Mouse (Mus musculus) brain, adult 2 months (tissue): ENCODE results near the gene Zcchc3.
"Not testable (repeated sequence)": the region's sequence is repeated elsewhere in the genome, so short reads cannot be mapped to it uniquely, and the experiment has no call there.

Experiments
- DNase-seq: peaks from one replicate; pipeline ENCODE4 v3.0.0; 2011; ENCODE audit warnings: low read depth, low spot score

Zcchc3 gene

DNA sequence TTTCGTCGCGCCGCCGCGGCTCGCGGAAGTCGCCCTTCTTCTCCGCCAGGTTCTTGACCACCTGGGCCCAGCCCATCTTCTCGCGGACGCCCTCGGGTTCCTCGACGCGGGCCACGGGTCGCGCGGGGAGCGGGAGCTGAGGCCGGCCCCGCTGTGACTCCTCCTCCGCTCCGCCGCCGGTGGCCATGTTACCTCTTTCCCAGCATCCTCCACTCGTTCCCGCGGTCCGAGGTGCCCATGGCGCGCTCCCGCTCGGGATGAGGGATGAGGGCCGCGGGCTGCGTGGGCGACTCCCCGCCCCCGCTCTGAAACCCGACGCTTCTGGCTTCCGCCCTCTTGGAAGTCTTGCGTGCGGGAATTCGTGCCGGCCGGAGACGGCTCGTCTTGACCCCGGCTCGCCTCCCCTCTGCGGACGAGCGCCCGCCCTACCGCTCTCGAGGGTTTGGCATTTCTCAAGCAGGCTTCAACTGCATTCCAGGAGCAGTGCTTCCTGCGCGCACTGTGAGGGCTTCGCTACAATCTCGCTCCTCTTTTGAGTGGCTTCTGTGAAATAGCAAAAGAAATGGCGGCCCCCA, at the start of gene Zcchc3:
Zcchc3 (minus strand) TSS at position 437 of the 575 bp plus-strand sequence.
- DNase-seq: peak; percentile 95

DNA sequence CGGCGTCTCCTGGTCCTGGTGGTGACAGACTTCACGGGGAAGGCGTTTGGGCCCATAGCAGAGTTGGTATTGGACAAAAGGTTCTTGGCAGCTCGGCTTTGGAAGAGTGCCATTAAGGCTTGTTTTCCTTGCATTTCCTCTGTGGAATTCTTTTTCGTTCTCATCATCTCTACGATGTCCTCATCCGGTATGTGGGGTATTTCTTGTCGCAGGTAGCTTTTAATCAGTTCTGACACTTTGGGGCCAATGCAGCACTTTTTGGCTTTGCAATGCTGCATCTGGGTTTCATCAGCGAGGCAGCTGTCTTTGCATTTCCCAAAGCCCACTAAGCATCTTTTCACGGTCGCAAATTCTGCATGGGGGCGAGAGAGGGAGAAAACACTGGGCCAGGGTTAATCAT, 44.4 kb upstream of the Zcchc3 start:
- peak; percentile 7 for DNase-seq

DNA sequence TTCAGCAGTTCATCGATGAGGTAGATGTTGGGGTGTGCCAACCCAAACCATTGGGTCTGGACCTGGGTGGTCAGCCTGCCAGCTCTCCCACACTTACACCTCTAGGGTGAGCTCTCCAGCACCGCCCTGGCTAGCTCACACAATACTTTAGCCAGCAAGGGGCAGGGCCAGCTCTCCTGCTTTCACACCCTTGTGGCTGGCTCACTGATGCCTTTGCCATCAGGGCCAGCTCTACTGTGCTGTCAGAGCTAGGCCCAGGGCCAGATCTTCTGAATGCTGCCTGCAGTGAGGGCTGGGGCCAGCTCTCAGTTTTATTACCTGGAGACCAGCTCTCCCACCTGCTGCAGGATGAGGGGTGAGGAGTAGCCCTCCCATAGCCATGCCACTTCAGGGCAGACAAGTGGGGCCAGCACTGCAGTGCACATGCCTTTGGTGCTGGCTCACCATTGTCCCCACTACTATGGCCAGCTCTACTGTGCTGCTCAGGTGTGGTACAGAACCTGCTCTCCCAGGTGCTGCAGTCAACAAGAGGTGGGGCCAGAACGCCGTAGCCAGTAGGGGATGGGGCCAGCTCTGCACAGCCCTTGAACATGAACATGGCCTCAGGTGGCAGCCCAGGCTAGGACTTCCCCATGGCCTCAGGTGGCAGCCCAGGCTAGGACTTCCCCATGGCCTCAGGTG, 37.4 kb upstream of the Zcchc3 start:
- DNase-seq: peak; percentile 52

DNA sequence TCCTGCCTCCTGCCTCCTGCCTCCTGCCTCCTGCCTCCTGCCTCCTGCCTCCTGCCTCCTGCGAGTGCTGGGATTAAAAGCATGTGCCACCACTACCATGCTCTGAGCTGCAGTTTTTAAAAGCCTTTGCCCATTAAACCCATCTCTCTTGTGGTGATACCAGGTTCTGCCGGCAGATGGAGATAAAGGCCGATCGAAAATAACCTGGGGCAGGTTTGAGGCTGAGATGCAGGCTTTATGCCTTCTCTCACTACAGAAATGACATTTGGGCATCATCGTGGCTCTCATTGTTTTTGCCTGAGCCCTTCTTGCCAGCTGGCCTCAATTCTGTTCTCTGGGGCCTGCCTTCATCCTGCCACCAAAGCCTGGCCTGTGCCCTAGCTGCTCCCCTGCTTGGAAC, 35.4 kb upstream of the Zcchc3 start:
- DNase-seq: peak; percentile 79

DNA sequence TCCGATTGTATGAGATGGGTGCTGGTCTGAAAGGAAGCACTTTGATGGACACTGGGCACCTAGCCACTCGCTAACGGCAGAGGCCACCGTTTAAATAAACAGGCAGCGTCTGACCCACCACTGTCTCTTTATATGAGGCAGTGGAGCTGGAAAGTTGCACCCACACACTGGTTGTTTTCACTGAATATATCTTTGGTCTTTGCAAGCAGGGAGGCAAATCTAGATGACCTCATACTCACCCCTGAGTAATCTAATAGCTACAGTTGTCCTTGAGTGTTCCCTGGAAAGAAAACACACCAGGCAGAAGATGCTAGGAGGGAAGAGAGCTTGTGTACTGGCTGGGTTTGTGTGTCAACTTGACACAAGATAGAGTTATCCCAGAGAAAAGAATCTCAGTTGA, 32.6 kb upstream of the Zcchc3 start:
- DNase-seq: peak; percentile 14

DNA sequence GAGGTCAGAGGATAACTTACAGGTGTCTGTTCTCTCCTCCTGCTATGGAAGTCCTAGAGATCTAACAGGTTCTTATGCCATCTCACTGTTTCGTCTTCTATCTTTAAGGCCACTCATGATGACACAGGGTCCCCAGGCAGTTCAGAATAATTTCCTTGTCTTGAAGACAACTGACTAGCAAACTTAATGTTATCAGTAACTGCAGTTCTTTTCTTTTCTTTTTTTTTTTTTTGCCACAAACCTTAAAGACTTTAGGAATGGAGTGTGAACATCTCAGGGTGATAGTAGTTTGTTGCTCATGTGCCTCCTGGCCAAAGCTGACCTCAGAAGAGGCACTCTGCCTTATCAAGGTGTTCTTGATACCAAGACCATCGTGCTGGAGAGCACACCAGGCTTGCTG, 31.8 kb upstream of the Zcchc3 start:
- DNase-seq: no peak

DNA sequence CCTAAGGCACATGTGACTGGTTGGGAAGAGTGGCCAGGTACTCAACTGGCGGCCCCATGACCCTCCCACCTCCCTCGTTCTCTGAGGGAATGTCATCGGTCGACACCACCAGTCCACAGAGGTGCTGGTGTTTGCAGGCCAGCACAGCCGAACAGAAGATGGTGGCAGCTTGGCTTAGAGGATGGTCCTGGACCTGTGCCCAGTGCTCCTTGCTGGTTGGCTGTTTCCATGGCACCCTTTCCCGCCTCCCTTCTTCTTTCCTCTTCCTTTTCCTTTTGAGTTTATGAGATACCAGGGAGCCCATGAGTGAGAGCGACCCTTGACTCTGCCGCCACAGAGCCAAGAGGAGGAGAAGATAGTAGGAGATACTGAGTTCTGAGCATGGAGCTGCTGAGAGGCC, 28.5 kb upstream of the Zcchc3 start:
- DNase-seq: peak; percentile 59

DNA sequence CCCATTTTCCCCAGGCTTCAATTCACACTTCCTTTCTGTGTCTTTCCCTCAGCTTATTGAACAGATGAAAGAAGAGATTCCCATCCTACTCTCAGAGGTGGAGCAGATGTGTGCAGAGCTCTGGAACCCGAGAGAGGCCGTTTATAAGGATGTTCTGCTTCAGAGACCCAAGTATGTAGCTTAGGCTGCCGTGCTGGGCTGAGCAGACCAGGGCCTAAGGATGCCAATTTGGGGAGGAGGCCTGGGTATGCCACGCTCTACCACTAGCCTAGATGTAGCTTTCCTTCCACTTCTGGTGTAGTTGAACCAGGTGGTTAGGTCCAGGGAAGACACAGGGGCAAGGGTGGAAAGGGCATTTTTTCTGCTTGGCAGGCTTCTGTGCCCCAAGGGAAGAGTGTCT, 27.5 kb upstream of the Zcchc3 start:
- DNase-seq: no peak

DNA sequence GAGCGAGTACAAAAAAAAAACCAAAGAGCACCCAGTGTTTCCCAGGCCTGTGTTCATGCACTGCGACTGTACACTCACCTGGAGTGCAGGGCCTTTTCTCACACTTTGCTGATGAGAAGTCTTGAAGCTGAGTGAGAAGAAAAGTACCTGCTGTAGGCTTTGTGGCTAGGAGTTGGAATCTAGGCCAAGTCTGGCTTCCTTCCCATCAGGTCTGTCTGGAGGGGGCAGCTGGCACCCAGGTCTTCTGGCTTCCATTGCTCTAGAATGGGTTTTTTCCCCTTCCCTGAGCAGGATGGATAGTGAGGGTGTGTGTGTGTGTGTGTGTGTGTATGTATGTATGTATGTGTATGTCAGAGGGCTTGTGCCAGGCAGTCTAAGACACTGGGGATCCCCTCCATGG, 25.0 kb upstream of the Zcchc3 start:
- DNase-seq: no peak

DNA sequence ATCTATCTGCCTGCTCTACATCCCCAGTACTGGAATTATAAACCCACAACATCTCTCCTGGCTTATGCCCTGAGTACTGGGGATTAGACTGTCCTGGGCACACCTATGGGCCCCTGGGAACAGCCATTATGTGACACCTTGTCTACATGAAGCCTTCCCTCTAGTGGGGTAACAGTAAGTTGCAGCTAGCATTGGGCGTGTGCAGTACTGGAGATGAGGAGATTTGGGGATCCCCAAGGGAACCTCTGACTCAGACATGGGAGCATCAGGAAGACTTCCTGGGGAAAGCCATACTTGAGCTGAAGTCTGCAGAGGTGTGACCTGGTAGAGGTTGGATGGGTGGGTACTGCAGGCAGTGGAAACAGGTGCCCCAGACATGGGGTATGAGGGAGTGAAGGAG, 24.1 kb upstream of the Zcchc3 start:
- peak; percentile 34 for DNase-seq

DNA sequence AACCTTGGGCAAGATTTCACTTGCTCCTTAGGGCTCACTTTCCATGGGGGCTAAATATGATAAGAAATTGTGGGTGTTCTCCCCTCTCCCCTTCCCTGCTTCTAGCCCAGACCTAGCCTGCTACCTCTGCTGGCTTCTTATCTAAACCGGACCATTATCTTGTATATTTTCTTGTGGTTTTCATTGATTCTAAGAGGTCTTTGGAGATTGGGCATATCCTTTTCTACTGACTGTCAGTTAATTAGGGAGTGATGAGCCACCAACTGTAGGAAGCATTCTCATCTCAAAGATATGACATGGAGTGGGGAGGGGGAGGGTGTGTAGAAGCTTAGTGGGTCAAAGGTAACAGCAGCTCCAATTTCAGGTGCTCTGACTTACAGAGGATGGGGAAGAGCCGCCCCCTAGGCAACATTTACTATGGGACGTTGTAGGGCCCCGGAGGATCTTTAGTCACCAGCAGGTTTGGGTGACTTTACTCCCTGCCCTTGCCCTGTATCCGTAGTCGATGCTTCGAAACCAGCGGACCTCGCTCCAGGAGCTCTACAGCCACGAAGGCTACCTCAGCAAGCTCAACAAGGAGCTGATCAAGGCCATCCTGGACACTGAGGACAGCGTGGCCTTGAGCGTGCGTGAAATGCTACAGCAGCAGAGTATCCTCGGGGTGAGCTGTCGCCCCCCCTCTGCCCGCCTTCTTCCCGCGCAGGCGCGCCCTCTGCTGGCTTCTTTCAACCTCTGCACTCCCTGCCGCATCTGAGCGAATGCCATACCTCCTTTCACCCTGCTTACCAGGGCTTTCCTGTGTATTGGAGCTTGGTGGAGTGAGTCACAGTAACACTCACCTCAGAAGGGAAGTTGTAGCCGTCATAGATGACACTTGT, 22.4 kb upstream of the Zcchc3 start:
- DNase-seq: peak; percentile 88

DNA sequence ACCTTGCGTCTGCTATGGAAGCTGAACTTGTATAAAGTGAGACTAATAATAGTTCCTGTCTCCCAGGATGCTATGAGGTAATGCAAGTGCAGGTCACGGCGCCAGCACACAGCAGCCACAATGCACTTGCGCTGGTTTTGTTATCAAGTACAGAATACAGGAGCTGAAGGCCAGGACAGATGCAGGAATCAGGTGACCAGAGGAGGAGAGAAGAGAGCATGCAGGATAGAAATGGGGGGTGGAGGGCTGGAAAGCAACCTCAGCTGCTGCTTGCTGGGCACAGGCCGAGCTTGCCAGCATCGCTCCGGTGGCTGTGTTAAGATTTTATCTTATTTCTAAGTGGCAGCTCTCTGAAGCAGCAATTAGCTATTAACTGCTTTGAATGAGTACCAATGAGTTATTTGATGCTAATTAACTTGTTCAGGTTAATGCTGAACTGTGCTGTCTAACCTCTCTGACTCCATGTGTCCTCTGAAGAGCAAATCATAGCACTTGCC, 21.6 kb upstream of the Zcchc3 start:
- peak; percentile 60 for DNase-seq

DNA sequence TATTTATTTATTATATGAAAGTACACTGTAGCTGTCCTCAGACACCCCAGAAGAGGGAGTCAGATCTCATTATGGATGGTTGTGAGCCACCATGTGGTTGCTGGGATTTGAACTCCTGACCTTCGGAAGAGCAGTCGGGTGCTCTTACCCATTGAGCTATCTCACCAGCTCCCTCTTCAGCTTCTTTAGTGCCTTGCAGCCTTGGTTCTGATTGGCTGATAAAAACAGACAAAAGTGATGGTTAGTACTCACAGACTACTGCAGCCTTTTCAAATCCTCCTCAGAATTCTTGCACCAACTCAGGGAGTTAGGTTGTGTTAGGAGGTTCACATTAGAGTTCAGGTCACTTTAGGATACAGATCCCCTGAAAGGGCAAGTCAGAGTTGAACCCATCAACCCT, 13.7 kb upstream of the Zcchc3 start:
- not testable (repeated sequence) for DNase-seq

DNA sequence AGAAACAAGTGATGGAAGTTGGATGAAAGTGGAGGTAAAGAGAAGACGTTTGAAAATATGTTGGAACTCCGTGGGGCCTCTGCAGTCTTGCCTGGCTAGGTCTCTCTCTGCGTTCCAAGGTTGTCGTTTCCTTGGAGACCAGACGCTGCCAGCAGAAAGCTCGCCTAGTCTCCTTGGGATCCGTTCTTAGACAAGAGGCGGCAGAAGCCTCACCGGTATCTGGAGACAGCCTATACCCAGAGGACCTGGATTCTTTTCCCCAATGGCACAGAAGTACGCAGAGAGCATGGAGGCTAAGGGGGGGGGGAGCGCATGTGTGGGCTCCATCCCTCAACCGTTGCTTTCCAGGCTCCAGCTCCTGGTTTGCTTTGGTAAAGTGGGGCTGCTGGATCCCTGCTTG, 12.7 kb upstream of the Zcchc3 start:
- peak; percentile 82 for DNase-seq

DNA sequence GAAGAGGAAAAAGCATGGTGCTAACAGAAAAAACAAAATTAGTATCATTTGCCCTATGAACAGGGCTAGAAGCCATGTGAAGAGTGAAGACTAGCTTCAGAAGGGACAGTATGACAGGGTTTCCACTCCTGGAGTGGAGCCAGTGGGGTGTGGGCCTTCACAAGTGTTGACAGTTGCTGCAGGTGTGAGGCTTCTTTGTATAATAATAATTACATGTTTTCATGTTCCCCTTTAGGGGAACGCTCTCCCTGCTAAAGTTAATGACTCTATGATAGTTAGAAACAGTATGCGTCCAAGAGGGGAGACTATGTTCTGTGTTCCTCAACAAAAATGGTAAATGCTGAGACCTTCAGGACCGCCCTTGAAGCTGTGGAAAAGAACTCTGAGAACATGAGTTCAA, 959 bp upstream of the Zcchc3 start:
- DNase-seq: no peak

DNA sequence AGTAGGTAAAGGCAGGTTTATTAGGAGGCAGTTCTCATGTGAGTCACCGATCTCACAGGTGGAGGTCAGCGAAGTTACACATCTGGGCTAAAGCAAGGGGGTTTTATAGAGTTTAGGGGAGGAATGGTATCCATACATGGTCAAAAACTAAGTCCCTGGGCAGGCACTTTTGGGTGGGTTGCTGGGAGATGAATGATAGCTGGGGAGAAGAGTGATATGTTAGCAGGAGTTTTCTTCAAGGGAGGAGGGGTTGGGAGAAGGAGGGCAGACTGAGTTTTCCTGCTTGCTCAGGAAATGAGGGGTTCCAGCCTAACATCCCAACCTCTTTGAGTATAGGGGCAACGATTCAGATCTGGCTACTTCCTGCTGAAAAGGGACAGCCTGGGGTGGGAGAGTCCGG, 460 bp upstream of the Zcchc3 start, which contains the start of gene 6820408C15Rik:
6820408C15Rik (plus strand) TSS at position 301 of the 400 bp plus-strand sequence.
- DNase-seq: no peak

DNA sequence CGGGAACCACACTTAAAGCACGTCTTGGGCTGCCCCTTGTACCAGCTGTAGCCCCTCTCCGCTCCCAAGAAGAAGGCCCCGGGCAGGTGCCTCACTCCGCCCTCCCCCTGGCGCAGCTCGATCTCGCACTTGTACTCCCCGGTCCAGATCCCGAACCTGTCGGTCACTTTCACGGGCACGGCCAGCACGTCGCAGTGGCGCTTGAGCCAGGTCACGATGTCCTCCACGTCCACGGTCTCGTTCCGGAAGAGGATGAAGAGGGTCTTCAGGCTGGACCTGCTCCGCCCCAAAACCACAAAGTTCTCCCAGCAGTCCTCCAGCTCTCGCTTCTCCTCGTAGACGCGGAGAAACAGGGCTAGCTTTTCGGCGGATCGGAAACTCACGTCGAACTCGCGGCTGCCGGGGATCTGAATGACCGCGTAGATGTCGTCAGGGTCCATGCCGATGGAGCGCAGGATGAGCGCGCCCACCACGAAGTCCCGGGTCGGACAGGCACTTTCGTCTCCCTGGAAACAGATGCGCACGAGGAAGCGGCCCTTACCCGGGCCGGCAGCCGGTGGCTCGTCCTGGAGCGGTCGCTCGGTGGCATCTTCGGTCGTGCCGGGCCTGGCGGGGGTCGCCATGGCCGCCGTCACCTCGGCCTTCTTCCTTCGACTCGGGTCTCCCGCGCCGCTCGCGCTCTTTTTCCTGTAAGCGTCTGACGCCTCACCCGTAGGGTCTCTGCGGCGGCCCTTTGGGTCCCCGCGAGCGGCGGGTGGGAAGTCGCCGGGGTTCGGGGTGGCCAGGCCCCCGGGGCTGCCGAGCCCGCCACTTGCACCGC, 852 bp downstream of the Zcchc3 start:
- no peak for DNase-seq

DNA sequence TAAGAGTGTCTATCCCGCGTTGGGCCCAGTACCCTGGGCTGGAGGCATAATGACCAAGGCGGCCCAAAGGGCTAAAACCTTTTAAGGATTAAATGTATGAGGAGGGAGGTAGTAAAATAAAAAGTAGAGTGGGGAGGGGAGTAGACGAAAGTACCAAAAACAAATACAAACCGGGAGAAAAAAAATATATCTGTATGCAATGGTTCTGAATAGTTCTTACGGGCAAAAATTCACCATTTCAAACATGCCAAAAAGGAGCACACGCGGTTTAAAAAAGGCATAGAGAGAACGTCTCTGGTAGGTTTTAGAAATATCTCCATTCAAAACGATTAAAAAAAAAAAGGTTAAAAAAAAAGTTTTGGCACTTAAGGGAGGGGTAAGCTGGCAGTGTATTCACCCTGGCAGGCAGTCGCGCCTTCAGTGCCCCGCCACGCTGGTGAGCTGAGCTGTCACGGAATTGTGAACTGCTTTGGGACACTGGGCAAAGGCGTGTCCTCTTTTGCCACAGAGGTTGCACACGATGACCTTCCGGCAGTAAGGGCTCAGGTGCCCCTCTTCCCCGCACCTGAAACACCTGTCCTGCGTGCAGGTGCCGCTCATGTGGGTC, 1.6 kb downstream of the Zcchc3 start:
- DNase-seq: no peak

DNA sequence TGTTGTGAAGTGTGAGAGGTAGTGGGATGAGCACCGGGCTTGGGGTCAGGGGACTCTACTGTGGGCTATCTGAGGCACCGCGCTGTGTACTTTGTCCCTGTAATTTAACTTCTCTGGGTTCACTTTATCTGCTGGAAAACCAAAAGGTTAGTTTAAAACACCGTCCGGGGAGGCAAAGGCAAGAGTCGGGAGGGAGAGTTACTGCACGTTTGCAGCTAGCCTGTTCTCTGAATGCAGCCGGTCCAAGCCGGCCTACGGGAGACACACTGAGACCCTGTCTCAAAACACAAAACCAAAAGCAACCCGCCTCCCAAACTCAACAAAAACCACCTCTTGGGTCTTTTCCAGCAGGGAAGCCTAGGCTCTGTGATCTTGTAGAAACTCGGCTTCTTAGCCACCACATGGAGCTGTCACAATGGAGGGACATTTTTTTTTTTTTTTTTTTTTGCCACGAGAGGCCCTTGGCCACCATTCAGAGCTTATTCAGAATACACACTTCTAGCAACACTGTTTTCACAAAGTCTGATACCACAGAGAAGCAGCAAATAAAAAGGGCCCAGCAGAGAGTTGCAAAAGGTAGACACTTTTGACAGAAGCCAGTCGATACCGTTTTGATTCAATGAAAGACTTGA, 2.2 kb downstream of the Zcchc3 start:
- no peak for DNase-seq

DNA sequence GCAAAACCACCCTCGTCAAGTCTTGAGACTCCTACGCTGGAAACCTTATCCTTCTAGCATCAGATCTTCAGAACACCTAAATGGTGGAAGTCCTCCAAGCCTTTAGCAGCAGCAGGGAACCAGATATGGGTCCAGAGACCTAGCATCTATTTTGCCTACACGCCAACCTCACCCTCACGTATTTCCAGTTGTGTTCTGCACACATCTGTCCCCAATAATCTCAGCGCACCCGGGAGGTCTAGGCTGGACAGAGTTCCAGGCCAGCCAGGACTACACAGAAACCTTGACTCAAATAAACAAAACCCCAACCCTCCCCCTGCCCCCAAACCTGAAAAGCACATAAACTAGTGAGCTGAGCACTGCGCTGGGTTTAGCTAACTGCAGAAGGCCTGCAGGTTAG, 3.4 kb downstream of the Zcchc3 start:
- DNase-seq: no peak

DNA sequence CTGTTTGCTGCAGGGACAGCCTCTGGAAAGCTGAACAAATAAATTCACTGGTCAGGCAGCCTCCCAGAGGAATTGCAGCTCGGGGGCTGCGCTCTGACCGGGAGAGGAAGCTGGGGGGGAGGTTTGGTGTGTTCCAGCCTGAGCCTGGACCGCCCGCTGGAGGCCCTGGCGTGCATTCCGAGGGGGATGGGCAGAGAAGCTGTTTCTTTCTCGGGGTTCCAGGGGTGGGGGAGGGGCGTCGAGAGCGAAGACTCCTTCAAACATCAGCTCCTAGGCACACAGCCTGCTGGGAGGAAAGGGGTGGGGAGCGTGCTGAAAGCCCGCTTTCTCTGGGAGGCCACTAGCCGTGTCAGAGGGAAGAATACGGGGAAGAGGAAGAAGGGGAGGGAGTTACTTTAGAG, 3.9 kb downstream of the Zcchc3 start:
- peak; percentile 76 for DNase-seq
